8 mouse cellular contexts compared by ENCODE assay signal in the genomic region with DNA sequence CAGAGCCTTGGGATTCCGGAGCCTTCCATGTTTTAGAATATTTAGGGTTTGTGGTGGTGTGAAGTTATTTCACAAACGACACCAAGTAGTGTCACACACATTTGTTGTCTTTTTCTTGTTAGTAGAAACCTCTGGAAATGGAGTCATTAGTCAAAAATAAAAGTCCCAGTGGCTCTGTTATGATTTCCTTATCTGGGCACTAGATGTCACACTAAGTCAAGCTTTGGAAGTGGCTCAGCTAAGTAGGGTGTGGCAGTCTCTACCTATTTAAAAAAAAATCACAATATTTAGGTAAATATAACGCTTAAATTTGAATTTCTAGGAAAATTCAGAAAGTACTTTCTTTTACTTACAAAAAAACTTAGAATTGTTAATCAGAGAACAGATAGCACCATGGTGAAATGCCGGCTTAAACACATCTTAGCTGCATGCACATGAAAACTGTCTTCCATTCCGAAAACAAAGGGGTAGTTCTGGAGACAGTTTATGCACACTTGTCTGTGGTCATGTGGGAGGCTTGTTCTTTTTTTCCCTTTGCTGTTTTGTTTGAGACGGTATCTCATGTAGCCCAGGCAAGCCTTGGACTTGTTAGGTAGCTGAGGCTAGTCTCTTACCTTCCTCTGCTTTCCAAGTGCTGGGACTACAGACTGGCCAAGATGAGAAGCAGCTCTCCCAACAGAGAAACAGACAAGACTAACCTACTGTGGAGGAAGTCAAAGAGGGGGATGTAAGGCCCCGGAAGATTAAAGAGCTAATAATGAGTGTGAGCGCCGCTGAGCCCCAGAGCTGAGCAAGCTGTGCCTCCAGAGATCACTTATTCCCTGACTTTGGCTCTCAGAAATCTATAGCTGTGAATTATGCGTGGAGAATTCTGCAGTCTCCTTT. TPM values are rescaled to one million over a fixed set of nuclear protein-coding genes. Genes with fewer than 3 reads are reported as not detected.
A peak's percentile ranks its signal among the peaks of the same experiment; 100 is the strongest.
DNase-seq lines count a peak whose midpoint lies in the region; ATAC-seq lines count a peak whose summit lies in the region.

No protein-coding gene starts in this region.

- H3K4me2 ChIP-seq in neural tube, embryonic 14.5 days (ENCODE audit: low read depth, low read length): no peak overlapping the region

- peak; percentile 63 for DNase-seq in cerebellum, adult 9-10 months
- DNase-seq in cerebellum, adult 11-12 months: no peak
- peak; percentile 77 for DNase-seq in 416B (ENCODE audit: low read depth)
- peak; percentile 45 for DNase-seq in embryo, embryonic 10 days (ENCODE audit: low spot score)
- DNase-seq in right cerebral cortex, adult 18-20 months: no peak
- DNase-seq in ovary, postnatal 14 days (ENCODE audit: low spot score): no peak

- H3K36me3 ChIP-seq in neural tube, embryonic 14.5 days (ENCODE audit: control insufficient read depth, insufficient read depth, low read length): no peaks in the 10 kb centered on the region

- H3K4me3 ChIP-seq in neural tube, embryonic 14.5 days (ENCODE audit: low read depth, low read length): no peak overlapping the region

- ATAC-seq in inflammation-experienced regulatory T-cells, adult 6 months: peak; percentile 66
- ATAC-seq in neural tube, embryonic 14.5 days (ENCODE audit: low read depth): peak; percentile 71

- H3K9me3 ChIP-seq in neural tube, embryonic 14.5 days (ENCODE audit: control insufficient read depth, low read length): no peaks in the 10 kb centered on the region

- 0 out of 2 replicates have a peak overlapping the region, but pooled peaks have one; percentile 18 for H3K27ac ChIP-seq in neural tube, embryonic 14.5 days (ENCODE audit: low read depth, low read length)

- no peak overlapping the region for H3K9ac ChIP-seq in neural tube, embryonic 14.5 days (replicated peaks; ENCODE audit: low read depth, low read length)

- WGBS in neural tube, embryonic 14.5 days: 53% methylated on average over 10 of the region's 10 CpGs

- no peaks in the 10 kb centered on the region for H3K27me3 ChIP-seq in neural tube, embryonic 14.5 days (ENCODE audit: control insufficient read depth, insufficient read depth, low read length)

- H3K4me1 ChIP-seq in neural tube, embryonic 14.5 days (ENCODE audit: control insufficient read depth, insufficient read depth, low read length): peaks cover 3% of the 10 kb centered on the region; the same call in 1 of the 2 replicates

RNA-seq across cellular contexts. Expression of a gene that starts 33.3 kb away (rescaled TPM):
- 1 to 10 TPM in 2 of 3 experiments, under 1 TPM in 1; 0.82 to 3.7 (median 3.4) TPM for polyA plus RNA-seq in inflammation-experienced regulatory T-cells, adult 6 months (2017; shearing (Covaris generic))
- polyA plus RNA-seq in neural tube, embryonic 14.5 days (2014; fragmentation: Nextera tagmentation; extraction: Ambion mirVana): 3.4 and 11.6 TPM in 2 replicates

RNA-seq across cellular contexts. Expression of a gene that starts 43.3 kb away (rescaled TPM):
- polyA plus RNA-seq in inflammation-experienced regulatory T-cells, adult 6 months (2017; shearing (Covaris generic)): 1 to 10 TPM; 6.5 to 9.5 (median 7.4) TPM
- 0.20 and 0.39 TPM in 2 replicates for polyA plus RNA-seq in neural tube, embryonic 14.5 days (2014; fragmentation: Nextera tagmentation; extraction: Ambion mirVana)

Comparison
In these comparisons a context has a peak if more than half of its experiments do, and no peak if none do; other contexts are left out.
1. DNase-seq: peak in cerebellum, adult 9-10 months (single experiment), 416B (single experiment) and embryo, embryonic 10 days (single experiment); none in cerebellum, adult 11-12 months (single experiment), right cerebral cortex, adult 18-20 months (single experiment) and ovary, postnatal 14 days (single experiment).